In the genomic region with DNA sequence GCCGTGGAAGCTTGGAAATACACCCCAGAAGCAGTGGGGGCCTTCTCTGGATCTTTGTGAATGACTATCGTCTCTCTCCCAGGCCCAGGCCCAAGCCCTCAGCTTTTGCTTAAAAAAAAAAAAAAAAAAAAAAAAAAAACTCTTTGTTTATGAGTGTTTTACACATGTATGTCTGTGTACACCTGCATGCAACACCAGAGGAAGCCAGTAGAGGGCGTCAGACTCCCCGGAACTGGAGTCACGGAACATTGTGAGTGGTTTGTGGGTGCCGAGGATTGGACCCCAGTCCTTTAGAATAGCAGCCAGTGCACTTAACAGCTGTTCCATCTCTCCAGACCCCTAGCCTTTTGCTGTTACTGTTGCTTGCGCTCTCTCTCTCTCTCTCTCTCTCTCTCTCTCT, we compare ENCODE assay signal across 8 mouse cellular contexts. TPM values are rescaled to one million over a fixed set of nuclear protein-coding genes. Genes with fewer than 3 reads are reported as not detected.
DNase-seq lines count a peak whose midpoint lies in the region; ATAC-seq and TF ChIP-seq lines count a peak whose summit lies in the region.

No protein-coding gene starts in this region.

- H3K4me3 ChIP-seq in kidney, adult 2 months (ENCODE audit: insufficient read depth, low read depth, low read length): no peak overlapping the region
- peak overlapping the region; percentile 12; the same call in 1 of the 2 replicates for H3K4me3 ChIP-seq in hindbrain, embryonic 13.5 days
- no peak overlapping the region for H3K4me3 ChIP-seq in midbrain, embryonic 15.5 days

- H3K4me1 ChIP-seq in kidney, adult 2 months (ENCODE audit: control insufficient read depth, insufficient read depth, low read length): peaks cover 21% of the 10 kb centered on the region
- H3K4me1 ChIP-seq in hindbrain, embryonic 13.5 days (replicated peaks): peaks cover 19% of the 10 kb centered on the region
- H3K4me1 ChIP-seq in midbrain, embryonic 15.5 days: peaks cover 7% of the 10 kb centered on the region; the same call in 1 of the 2 replicates

- no peak for TF ChIP-seq POLR2A in kidney, adult 2 months (IDR thresholded peaks at IDR 0.05; ENCODE audit: low read depth, low read length)

- DNase-seq in kidney, adult 2 months: no peak
- no peak for DNase-seq in kidney, postnatal 36 days
- peak; percentile 73 for DNase-seq in ZHBTc4 (ENCODE audit: low read depth, low spot score)
- DNase-seq in layer of hippocampus, adult 9-11 months: no peak
- no peak for DNase-seq in urinary bladder, postnatal 25 days (ENCODE audit: low spot score)
- DNase-seq in spleen, adult 12 weeks (ENCODE audit: low spot score): no peak

- H3K36me3 ChIP-seq in kidney, adult 2 months (ENCODE audit: control insufficient read depth, insufficient read depth, low read length): no peaks in the 10 kb centered on the region
- no peaks in the 10 kb centered on the region for H3K36me3 ChIP-seq in hindbrain, embryonic 13.5 days
- H3K36me3 ChIP-seq in midbrain, embryonic 15.5 days (replicated peaks): no peaks in the 10 kb centered on the region

- no peak for ATAC-seq in hindbrain, embryonic 13.5 days (ENCODE audit: low FRiP score)
- no peak for ATAC-seq in midbrain, embryonic 15.5 days (replicated peaks)

- no peak overlapping the region for H3K9ac ChIP-seq in hindbrain, embryonic 13.5 days
- H3K9ac ChIP-seq in midbrain, embryonic 15.5 days: no peak overlapping the region

- peak overlapping the region; percentile 33 for H3K4me2 ChIP-seq in hindbrain, embryonic 13.5 days
- H3K4me2 ChIP-seq in midbrain, embryonic 15.5 days: peak overlapping the region; percentile 21; the same call in 1 of the 2 replicates

- no peak overlapping the region for H3K27ac ChIP-seq in kidney, adult 2 months (ENCODE audit: insufficient read depth, low read depth, low read length)
- no peak overlapping the region for H3K27ac ChIP-seq in hindbrain, embryonic 13.5 days
- no peak overlapping the region for H3K27ac ChIP-seq in midbrain, embryonic 15.5 days

- H3K27me3 ChIP-seq in kidney, adult 2 months (replicated peaks; ENCODE audit: control insufficient read depth, insufficient read depth, low read length): no peaks in the 10 kb centered on the region
- no peaks in the 10 kb centered on the region for H3K27me3 ChIP-seq in hindbrain, embryonic 13.5 days
- no peaks in the 10 kb centered on the region for H3K27me3 ChIP-seq in midbrain, embryonic 15.5 days (replicated peaks)

- H3K9me3 ChIP-seq in hindbrain, embryonic 13.5 days: no peaks in the 10 kb centered on the region
- H3K9me3 ChIP-seq in midbrain, embryonic 15.5 days: no peaks in the 10 kb centered on the region

- WGBS in kidney, adult 2 months: 71% methylated on average over 7 of the region's 7 CpGs
- 45% methylated on average over 7 of the region's 7 CpGs for WGBS in hindbrain, embryonic 13.5 days
- 54% methylated on average over 7 of the region's 7 CpGs for WGBS in midbrain, embryonic 15.5 days

- peak; percentile 35; the same call in 1 of the 2 replicates for TF ChIP-seq CTCF in kidney, adult 2 months (conservative IDR thresholded peaks at IDR 0.05; ENCODE audit: insufficient read depth, insufficient read length, low read depth, low read length)

RNA-seq across cellular contexts. Expression of a gene that starts 49.8 kb away (rescaled TPM):
- 46.4 and 50.8 TPM in 2 replicates for polyA plus RNA-seq in kidney, adult 2 months (2012; rRNA removed)
- 39.6 and 42.1 TPM in 2 replicates for polyA plus RNA-seq in hindbrain, embryonic 13.5 days (2015; fragmentation: Nextera tagmentation; extraction: Ambion mirVana)
- 43.5 and 45.3 TPM in 2 replicates for polyA plus RNA-seq in midbrain, embryonic 15.5 days (2015; fragmentation: Nextera tagmentation; extraction: Ambion mirVana)

RNA-seq across cellular contexts. Expression of a gene that starts 50.5 kb away (rescaled TPM):
- 19.5 and 21.5 TPM in 2 replicates for polyA plus RNA-seq in kidney, adult 2 months (2012; rRNA removed)
- polyA plus RNA-seq in hindbrain, embryonic 13.5 days (2015; fragmentation: Nextera tagmentation; extraction: Ambion mirVana): 2.6 and 2.7 TPM in 2 replicates
- polyA plus RNA-seq in midbrain, embryonic 15.5 days (2015; fragmentation: Nextera tagmentation; extraction: Ambion mirVana): 2.3 TPM in 2 replicates
